Mouse (Mus musculus): ENCODE results near the gene Cacna1c. TPM values are rescaled to one million over a fixed set of nuclear protein-coding genes. Genes with fewer than 3 reads are reported as not detected.

Gene Cacna1c
- polyA plus RNA-seq, 1 experiment, result 19.1 TPM

DNA sequence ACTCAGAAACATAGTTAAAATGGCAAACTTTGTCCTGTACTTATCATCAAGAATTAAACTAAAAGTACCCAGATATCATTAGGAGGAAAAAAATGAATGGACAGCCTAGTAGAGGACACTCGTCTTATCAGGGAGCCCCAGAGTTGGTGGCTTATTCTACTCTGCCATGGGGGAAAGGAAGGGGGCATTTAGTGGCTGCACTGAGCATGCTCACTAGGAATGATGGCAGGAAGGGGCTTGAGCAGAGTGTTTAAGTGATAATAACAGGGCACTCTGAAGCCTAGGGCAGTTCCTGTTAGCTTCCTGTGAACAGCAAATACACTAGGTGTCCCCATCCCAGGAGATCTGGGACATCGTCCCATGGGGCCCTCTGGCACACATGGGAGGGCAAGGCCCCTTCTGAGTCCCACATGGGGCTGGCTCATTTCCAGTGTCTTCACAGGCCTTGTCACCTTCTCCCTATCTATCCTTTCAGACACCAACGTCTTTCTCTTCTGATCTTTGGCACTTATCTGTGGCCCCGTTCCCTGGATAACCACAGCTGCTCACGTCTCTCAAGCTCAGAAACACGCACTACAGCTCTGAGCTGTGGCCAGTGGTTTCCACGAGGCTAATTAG, 437.8 kb downstream of the Cacna1c start:
- TF ChIP-seq POLR2A (IDR thresholded peaks at IDR 0.05; ENCODE audit: borderline replicate concordance, extremely low read depth, insufficient read depth, insufficient read length, poor library complexity, severe bottlenecking), result no peak
- TF ChIP-seq CTCF (IDR thresholded peaks at IDR 0.05; ENCODE audit: borderline replicate concordance, extremely low read depth, insufficient read depth, insufficient read length), result no peak
- no peak for DNase-seq (ENCODE audit: low read depth)

DNA sequence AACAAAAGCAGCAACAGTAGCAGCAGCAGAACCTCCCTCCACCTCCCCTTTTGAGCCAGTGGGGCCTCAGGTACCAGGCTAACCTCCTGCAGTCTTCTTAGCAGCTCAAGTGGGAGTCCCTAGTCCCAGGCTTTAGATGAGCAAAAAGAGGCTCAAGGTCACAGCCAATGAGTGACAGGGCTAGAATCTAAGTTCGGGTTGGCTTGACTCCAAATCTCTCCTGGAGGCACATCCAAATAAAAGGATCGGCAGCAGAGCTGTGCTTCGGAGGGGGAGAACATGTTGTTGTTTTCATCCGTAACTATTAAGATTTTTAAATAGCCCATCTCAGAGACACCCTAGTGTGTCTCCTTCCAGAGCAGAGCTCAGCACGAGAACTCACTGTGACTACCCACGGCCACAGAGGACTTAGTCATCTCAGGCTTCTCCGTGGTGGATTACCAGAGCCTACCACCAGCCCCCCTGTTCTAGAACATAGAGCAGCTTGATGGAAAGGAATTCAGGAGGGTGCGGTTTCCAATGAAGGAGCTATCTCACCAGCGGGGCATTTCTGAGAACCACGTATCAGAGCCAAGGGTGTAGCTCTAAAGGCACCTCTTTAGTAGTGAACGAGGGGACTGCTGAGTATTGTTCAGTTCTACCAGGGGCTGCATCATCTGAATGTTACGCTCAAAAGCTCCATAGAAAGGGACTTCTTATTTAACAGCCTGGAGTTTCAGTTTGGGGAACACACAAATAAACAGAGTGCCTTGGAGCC, 438.5 kb downstream of the Cacna1c start:
- DNase-seq (ENCODE audit: low read depth), result no peak

DNA sequence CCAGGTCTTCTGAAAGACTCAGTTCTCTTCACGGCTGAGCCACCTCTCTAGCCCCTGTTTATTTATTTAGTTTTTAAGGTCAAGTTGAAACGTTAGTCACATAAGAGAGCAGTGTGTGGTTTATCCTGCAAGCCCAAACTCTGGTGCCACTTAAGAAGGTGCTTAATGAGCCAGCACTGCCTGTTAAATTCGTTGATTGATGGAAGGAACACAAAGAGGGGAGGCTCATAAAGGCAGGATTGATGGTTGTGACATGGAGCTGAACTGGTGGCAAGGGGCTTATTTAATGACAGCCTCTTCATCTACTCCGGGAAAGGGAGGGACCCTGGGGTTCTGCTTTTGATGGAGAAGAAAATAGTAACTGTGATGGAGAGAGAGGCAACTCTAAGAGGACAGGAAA, 439.7 kb downstream of the Cacna1c start:
- DNase-seq (ENCODE audit: low read depth), result peak; percentile 61
- TF ChIP-seq CTCF (IDR thresholded peaks at IDR 0.05; ENCODE audit: borderline replicate concordance, extremely low read depth, insufficient read depth, insufficient read length) (no peak), POLR2A (IDR thresholded peaks at IDR 0.05; ENCODE audit: borderline replicate concordance, extremely low read depth, insufficient read depth, insufficient read length, poor library complexity, severe bottlenecking) (no peak)

More for the DNA sequence above, 438.5 kb downstream of the Cacna1c start:
- TF ChIP-seq POLR2A (IDR thresholded peaks at IDR 0.05; ENCODE audit: borderline replicate concordance, extremely low read depth, insufficient read depth, insufficient read length, poor library complexity, severe bottlenecking), result no peak

DNA sequence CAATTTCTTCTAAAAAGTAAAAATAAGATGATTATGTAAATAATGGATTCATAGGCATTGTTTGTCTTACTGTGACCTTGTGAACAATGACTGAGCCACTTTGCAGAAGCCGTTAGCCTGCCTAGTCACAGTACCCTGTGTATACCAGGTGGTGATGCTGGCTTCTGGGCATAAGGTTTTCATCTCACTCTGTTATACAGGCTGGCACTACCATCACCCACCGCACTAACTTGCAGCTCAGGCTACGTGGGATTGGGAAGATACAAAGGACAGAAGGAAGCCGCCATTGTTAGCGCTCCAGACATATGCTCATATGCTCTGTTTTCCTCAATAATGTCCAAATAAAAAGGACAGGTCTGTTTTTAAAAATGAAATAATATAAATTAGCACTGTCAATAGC, 440.4 kb downstream of the Cacna1c start:
- DNase-seq (ENCODE audit: low read depth), result peak; percentile 71
- TF ChIP-seq CTCF (IDR thresholded peaks at IDR 0.05; ENCODE audit: borderline replicate concordance, extremely low read depth, insufficient read depth, insufficient read length) (no peak), POLR2A (IDR thresholded peaks at IDR 0.05; ENCODE audit: borderline replicate concordance, extremely low read depth, insufficient read depth, insufficient read length, poor library complexity, severe bottlenecking) (no peak)

DNA sequence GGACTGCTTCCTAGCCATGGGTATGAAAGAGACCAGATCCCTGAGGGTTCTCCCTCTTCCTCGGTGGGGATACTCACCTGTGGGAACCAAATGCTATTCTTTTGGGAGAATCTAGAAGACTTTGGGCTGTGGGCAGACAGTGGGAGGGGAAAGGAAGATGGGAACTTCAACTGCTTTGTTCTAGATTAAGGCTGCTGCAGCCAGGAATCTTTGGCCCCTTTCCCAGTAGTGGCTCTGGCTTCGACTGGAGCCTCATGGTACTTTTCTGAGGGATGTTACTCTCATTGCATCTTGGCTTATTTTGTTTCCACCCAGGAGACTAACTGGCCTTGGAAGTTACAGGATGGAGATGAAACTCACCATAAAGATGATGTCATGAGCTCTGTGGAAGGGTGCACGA, 441.8 kb downstream of the Cacna1c start:
- peak; percentile 68 for DNase-seq (ENCODE audit: low read depth)
- TF ChIP-seq CTCF (IDR thresholded peaks at IDR 0.05; ENCODE audit: borderline replicate concordance, extremely low read depth, insufficient read depth, insufficient read length) (no peak), POLR2A (IDR thresholded peaks at IDR 0.05; ENCODE audit: borderline replicate concordance, extremely low read depth, insufficient read depth, insufficient read length, poor library complexity, severe bottlenecking) (no peak)

DNA sequence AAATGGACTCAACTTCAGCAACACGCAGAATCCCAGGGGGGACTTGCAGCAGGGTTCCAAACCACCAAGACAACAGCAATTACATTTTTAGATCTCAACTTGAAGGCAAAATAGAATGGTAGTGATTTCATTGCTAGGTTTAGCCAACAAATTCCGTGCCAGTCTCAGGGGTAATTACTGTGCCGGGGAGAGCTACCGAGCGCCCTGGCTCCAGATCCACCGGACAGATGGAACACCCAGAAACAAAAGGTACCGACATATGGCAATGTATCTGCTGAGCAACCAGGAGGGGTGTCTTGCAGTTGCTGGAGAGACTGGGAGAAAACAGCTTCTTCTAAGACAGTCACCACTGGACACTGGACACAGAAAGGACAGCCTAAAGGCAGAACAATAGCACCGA, 442.4 kb downstream of the Cacna1c start:
- TF ChIP-seq CTCF (IDR thresholded peaks at IDR 0.05; ENCODE audit: borderline replicate concordance, extremely low read depth, insufficient read depth, insufficient read length) (no peak), POLR2A (IDR thresholded peaks at IDR 0.05; ENCODE audit: borderline replicate concordance, extremely low read depth, insufficient read depth, insufficient read length, poor library complexity, severe bottlenecking) (no peak)
- peak; percentile 79 for DNase-seq (ENCODE audit: low read depth)

DNA sequence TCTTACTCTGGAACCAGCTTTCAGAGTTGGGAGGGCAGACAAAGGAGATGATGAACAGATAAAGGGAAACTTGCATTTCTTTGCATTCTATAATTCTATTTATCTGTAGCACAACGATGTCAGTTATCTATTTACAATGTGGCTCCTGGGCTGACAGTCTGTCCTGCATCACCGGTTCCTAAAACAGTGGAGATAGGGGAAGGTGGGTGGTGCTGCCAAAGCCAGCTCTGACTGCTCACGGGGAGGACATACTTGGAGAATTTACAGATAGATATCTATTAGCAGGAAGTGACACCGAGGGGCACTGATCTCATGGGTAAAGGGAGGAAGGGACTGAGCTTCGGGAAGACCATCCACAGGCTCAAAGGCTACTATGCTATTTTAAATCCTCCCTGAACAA, 443.2 kb downstream of the Cacna1c start:
- DNase-seq (ENCODE audit: low read depth), result no peak

DNA sequence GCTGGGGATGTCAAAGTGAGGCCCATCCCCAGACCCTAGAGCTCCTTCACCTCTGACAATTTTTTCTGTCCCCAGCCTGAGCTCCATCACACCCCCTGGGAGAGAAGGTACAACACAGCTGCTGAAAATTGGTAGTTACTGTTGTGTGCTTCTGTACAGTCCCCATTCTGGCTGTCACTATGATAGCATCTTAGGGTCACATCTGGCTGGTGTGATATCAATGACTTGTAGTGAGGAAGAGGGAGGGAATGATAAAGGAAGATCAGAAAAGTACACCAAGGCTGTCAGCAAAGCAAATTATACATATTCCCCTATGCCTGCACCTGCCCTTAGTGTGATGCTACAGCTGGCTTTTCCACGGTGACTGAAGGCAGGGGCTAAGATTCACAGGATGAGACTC, 446.9 kb downstream of the Cacna1c start:
- no peak for DNase-seq (ENCODE audit: low read depth)
- no peak for TF ChIP-seq CTCF (IDR thresholded peaks at IDR 0.05; ENCODE audit: borderline replicate concordance, extremely low read depth, insufficient read depth, insufficient read length)
- no peak for TF ChIP-seq POLR2A (IDR thresholded peaks at IDR 0.05; ENCODE audit: borderline replicate concordance, extremely low read depth, insufficient read depth, insufficient read length, poor library complexity, severe bottlenecking)

More for the DNA sequence above, 443.2 kb downstream of the Cacna1c start:
- no peak for TF ChIP-seq POLR2A (IDR thresholded peaks at IDR 0.05; ENCODE audit: borderline replicate concordance, extremely low read depth, insufficient read depth, insufficient read length, poor library complexity, severe bottlenecking)
- no peak for TF ChIP-seq CTCF (IDR thresholded peaks at IDR 0.05; ENCODE audit: borderline replicate concordance, extremely low read depth, insufficient read depth, insufficient read length)

DNA sequence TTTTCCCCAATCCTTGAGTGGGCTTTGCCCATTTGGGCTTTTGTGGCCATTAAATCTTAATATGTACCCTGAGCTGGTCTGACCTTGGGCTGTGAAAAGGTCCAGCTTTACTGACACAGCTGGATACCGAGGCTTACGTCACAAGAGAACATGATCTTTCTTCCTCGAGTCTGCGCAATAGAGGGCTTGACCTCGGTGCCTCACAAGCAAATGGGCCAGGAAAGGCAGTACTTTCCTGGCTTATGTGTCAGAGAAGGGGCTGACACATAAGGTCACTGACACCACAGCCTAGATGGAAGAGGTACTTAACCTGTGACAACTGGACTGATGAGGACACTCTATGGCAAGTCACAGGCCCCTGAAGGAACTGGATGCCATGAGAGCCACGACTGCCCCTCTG, 453.5 kb downstream of the Cacna1c start:
- TF ChIP-seq POLR2A (IDR thresholded peaks at IDR 0.05; ENCODE audit: borderline replicate concordance, extremely low read depth, insufficient read depth, insufficient read length, poor library complexity, severe bottlenecking), result no peak
- no peak for DNase-seq (ENCODE audit: low read depth)

DNA sequence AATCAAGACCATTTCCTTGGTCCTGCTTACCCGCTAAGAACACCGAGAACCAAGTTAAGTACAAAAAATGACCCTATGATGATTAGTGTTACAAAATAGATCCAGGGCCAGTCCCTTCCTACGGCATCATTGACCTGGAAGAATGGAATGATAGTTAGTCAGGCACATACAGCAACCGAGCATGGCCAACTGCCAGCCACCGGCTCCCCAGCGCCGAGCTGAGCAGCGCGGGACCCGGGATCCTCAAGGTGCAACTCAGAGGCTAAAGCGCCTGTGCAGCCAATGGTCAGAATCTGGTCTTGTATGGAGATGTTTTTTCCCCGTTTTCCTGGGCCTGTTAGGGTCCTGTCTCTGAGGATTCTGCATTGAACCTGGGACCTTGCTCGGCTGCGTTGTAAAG, 454.4 kb downstream of the Cacna1c start:
- TF ChIP-seq POLR2A (IDR thresholded peaks at IDR 0.05; ENCODE audit: borderline replicate concordance, extremely low read depth, insufficient read depth, insufficient read length, poor library complexity, severe bottlenecking) (no peak), CTCF (IDR thresholded peaks at IDR 0.05; ENCODE audit: borderline replicate concordance, extremely low read depth, insufficient read depth, insufficient read length) (no peak)
- no peak for DNase-seq (ENCODE audit: low read depth)

DNA sequence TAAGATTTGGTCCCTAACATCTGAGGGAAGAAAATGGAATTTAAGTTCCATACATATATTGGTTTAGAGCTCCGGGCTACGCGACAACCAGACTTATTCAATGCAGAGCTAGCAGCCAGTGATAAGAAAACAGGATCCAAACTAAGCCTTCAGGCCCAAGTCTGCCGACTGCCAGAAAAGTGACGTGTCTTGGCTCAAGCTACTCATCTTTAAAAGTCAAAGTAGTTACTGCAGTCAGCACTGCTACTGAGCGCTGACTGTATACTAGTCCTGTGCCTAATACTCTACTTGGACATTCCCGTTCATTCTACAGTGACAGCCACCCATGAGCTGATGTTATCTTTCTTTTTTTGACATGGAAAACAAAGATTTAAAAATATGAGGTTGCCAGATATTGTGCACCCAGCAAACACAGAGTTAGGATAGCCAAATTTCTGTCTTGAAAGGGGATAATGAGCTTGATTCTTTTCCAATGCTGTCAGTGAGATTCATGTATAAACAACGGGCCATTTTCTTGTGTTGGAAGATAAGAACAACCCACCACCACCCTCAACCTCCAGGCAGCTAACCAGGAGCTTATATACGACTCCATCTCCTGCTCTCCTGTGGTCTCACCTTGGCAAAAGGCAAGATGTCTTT, 456.1 kb downstream of the Cacna1c start:
- peak; percentile 90 for DNase-seq (ENCODE audit: low read depth)
- TF ChIP-seq POLR2A (IDR thresholded peaks at IDR 0.05; ENCODE audit: borderline replicate concordance, extremely low read depth, insufficient read depth, insufficient read length, poor library complexity, severe bottlenecking) (no peak), CTCF (IDR thresholded peaks at IDR 0.05; ENCODE audit: borderline replicate concordance, extremely low read depth, insufficient read depth, insufficient read length) (no peak)

DNA sequence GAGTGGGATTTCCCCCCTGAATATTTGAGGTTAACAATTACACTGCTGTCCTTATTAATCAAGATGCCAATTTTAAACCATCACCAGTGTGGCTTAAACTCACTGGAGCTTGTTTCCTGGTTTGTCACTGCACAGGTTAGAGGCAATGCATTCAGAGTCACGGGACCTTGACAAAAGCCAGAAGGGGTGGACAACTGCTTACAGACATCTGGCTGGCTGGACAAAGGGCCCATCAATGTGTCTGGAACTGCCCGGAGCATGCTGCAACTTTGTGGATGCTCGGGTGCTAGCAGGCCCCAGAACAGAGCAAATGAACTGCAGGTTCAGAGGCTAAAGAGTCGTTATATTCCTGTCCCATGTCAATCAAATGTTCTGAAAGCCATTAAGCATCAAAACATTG, 456.9 kb downstream of the Cacna1c start:
- TF ChIP-seq CTCF (IDR thresholded peaks at IDR 0.05; ENCODE audit: borderline replicate concordance, extremely low read depth, insufficient read depth, insufficient read length), result no peak
- TF ChIP-seq POLR2A (IDR thresholded peaks at IDR 0.05; ENCODE audit: borderline replicate concordance, extremely low read depth, insufficient read depth, insufficient read length, poor library complexity, severe bottlenecking), result no peak
- no peak for DNase-seq (ENCODE audit: low read depth)
